Mouse (Mus musculus) megakaryocyte-erythroid progenitor cell, adult 5-6 weeks (primary cell): ENCODE data around the gene Med15. TPM values are rescaled to one million over a fixed set of nuclear protein-coding genes. Genes with fewer than 3 reads are reported as not detected.
A peak's percentile ranks its signal among the peaks of the same experiment; 100 is the strongest.
"Not testable (repeated sequence)": the region's sequence is repeated elsewhere in the genome, so short reads cannot be mapped to it uniquely, and the experiment has no call there.

Experiments
- ATAC-seq: replicated peaks from 2 replicates; pipeline ENCODE4 v1.8.0; 2016; ENCODE audit warnings: mild to moderate bottlenecking, inconsistent platforms; ENCODE audit not compliant: severe bottlenecking, poor library complexity, low FRiP score, low TSS enrichment
- total RNA-seq, 2 experiments: library from RNA; stranded (forward) in 1 of 2; stranded (reverse) in 1 of 2; fragments of 200-1000, 215-1000 nt in 1 of 2; fragments of >200 nt in 1 of 2; fragmentation: Nextera tagmentation in 1 of 2; gene quantifications; 2 replicates each; pipeline ENCODE4 v1.2.3; 2014 to 2017

Med15 gene
- total RNA-seq, 2 experiments from 2014 or later: 21.5 to 102 TPM

DNA sequence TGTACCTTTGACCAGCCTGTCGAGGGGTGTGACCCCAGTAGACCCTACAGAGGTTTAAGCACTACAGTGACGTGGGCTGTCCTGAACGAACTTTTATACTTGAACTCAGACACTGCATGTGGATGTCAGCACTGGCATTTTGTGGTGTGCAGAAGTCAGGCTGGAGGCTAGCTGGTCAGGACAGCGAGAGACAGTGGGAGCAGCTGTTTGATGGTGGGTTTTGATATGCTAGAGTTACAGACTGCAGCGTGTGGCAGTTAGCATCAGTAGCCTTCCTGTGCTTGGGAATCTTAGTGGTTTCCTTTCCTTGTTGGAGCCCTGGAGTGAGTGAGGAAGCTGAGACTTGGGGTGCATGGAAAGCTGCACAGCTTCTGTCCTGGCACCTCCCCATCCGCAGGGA is 2.2 kb upstream of the Med15 start:
- not testable (repeated sequence) for ATAC-seq

DNA sequence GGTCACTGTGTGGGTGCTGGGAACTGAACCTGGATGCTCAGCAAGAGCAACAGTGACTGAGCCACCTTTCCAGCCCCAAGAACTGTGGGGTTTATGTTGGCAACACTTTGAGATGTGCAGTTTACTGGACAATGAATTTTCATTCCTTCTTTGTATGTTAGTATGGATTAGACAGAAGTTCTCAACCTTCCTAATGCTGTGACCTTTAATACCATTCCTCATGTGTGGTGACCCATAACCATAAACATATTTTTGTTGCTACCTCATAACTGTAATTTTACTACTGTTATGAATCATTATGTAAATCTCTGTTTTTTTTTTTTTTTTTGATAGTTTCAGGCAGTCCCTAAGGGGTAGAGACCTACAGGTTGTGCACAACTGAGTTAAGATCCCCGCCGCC is 955 bp upstream of the Med15 start:
- no peak for ATAC-seq

DNA sequence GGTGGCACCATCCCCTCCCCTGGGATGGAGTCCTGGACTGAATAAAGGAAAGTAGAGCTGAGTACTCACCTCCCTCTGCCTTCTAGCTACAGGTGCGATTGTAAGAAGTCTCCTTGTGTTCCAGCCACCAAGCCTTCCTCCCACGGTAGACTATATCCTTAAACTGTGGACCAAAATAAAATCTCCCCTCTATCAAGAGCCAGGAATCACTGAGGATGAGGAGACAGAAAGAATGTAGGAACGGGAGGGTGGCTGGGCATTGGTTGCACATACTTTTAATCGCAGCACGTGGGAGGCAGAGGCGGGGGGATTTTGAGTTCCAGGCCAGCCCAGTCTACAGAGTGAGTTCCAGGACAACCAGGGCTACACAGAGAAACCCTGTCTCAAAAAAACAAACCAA is 260 bp downstream of the Med15 start:
- no peak for ATAC-seq

DNA sequence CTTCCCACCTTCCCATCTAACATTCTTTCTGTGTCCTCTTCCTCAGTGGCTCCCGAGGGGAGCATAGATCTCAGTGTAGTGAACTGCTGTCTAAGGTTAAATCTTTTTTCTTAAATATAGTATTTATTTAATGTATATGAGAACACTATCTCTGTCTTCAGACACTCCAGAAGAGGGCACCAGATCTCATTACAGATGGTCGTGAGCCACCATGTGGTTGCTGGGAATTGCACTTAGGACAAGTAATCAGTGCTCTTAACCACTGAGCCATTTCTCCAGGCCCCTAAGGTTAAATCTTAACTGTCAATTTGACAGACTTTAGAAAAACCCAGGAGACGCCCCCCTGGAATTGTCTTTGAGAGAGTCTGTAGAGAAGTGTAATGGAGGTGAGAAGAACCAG is 670 bp downstream of the Med15 start:
- ATAC-seq: no peak

GRCm38 (mm10) chr16:17729974-17730373 is 2.7 kb downstream of the Med15 start:
- ATAC-seq: 0 out of 2 replicates have a peak, but pooled peaks have one; percentile 46

- ATAC-seq: peak; percentile 91
Observed at GRCm38 (mm10) chr16:17727179-17727861, 5.4 kb downstream of the Med15 start.

GRCm38 (mm10) chr16:17724448-17724847 is 8.2 kb downstream of the Med15 start:
- no peak for ATAC-seq

DNA sequence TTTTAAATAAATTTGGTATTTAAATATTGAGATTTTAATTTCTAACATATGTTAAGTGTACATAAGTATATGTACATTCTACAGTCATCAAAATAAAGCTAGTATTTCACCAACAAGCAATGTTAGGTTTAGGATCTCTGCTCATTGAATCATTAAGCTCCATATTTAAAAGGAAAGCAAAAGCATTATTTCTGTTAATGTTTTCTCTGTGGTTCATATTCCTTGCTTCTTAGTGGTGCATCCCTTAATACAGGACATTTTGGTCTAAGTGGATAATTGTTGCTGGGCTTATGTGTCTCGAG is 9.4 kb downstream of the Med15 start:
- no peak for ATAC-seq

DNA sequence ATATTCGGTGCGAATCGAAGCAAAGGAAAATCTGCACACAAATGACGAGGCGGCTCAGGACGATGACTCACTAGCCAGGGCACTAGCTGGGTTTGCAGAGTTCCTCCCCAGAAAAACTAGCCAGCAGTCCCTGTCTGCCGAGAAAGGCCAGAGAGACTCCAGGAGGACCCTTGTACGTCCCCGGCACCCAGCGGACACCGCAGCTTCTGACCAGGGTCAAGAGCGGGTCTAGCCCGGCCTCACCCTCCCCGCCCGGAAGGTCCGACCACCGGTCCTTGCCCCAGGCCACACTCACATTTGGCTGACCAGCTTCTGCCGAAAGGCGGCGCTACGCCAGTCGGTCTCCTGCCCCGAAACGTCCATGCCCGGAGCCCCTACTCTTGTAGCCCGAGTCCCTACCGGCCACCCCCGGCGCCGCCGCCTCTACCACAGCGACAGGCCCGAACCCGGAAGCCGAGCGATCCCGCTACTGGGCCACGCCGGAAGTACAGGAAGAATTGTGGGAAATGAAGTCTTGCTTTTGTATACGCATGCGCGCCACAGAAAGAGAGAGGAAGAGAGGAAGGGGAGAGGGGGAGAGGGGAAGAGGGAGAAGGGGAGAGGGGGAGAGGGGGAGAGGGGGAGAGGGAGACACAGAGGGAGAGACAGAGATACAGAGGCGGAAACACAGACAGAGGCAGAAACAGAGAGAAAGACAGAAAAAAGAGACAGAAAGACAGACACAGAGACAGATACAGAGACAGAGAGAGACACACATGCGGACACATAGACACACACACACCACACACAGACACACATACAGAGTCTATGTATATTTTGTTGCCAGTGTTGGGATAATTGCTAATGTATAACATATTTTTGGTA is 10.0 kb downstream of the Med15 start:
- peak; percentile 92 for ATAC-seq

GRCm38 (mm10) chr16:17721822-17722460 is 10.8 kb downstream of the Med15 start:
- no peak; the same call in 1 of the 2 replicates for ATAC-seq

DNA sequence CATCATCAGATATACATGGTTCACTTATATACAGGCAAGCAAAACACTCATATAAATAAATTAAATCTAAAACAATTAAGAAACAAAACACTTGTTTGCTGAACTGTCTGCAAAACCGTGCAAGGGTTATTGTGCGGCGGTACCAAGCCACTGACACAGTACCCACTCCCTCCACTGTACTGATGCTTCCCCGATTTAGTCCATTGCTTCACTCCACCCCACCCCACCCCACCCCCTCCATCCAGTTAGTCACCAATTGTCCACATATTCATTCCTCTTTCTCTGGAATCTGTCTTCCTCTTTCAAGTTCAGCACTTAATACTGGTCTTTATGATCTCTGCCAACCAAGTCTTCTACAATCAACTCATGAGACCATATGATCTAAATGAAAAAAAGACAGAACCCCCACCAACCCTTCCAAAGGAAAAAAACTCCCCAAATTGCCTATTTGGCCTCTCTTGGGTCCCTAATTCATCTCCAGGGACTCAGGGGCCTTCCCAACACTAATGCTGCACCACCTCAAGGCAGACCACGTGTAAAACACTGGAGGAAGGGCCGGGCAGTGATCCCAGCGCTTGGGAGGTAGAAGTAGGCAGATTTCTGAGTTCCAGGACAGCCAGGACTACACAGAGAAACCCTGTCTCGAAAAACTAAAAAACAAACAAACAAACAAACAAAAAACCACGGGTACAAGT is 11.4 kb downstream of the Med15 start:
- no peak for ATAC-seq

DNA sequence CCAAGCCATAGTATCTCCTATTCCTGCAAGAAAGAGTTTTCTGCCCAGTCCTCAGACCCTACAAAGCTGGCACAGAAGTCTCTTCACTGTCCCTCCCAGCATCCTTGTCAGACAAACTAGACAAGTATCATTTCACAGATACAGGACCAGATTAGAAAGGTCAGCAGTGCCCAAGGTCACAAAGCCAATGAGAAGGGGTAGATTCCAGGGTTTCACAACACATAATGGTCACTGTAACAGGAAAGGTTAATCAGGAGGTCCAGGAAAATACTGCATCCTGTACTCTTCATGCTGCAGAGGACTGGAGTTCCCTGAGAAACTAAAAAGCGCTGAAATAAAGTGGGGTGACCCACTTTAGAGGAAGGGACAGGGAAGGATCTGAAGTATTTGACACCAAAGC is 14.9 kb downstream of the Med15 start:
- no peak for ATAC-seq

GRCm38 (mm10) chr16:17707541-17707940 is 25.1 kb downstream of the Med15 start:
- no peak for ATAC-seq

- no peak for ATAC-seq
Observed at GRCm38 (mm10) chr16:17701043-17701405, 31.7 kb downstream of the Med15 start.

GRCm38 (mm10) chr16:17700386-17701042 is 32.2 kb downstream of the Med15 start:
- ATAC-seq: no peak

GRCm38 (mm10) chr16:17694860-17695259 is 37.8 kb downstream of the Med15 start:
- ATAC-seq: no peak

DNA sequence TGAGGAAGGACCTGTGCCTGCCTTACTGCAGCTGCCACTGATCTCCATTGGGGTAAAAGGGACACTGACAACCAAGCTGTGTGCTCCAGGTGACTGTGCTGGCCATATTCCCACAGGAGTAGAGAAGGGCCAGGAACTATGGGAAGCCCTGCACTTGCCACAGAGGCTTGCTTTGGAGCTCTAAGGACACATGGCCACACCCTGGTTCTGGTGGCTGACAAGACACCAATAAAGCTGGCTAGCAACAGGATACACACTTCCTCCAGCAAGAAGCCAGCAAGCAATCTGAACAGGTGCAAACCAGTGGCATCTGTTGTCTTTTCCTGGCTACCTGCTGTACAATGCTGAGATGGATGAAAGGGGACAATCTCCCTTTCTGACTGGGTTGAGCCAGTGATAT is 62.8 kb downstream of the Med15 start:
- no peak for ATAC-seq

- no peak for ATAC-seq
Observed at GRCm38 (mm10) chr16:17665568-17665967, 67.1 kb downstream of the Med15 start.

- ATAC-seq: peak; percentile 40; the same call in 1 of the 2 replicates
Observed at GRCm38 (mm10) chr16:17656212-17656871, 76.3 kb downstream of the Med15 start.
